Mouse (Mus musculus): ENCODE data around the gene Rasl11a.

Rasl11a gene

DNA sequence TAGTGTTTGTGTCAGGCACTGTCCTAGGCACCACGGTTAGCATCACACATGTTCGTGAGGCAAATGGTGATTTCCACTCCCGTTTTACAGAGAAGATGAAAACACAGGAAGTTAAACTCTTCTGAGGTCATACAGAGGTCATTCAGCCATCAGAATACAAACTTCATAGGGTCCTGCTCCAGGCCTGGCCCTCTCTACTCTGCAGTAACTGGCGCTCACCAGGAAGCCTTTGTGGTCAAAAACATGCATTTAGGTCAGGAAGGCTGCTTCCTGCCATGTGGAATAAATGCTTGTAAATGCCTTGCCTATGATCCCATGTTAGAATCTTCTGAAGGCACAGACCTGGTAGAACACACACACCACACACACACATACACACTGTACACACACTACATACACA lies 20.6 kb downstream of the Rasl11a start:
- no peak for TF ChIP-seq GATA4 (IDR thresholded peaks at IDR 0.05; ENCODE audit: insufficient replicate concordance, low read length)

DNA sequence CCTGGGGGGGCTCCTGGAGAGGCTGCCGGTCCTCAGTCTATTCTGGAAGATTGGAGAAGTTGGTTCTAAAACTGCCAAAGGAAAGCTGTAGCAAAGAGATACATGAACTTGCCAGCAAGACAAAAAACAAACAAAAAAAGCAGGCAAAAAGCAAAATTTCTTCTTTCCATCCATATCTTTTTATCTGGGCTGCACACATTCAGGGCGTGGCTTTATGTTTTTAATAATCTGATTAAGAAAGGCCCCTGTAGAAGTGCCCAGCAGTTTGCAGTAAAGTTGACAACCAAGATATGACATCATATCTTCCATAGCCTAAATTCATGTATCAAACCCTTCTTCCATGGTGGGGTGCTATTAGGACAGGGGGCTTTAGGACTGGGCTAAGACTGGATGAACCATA lies 21.4 kb downstream of the Rasl11a start:
- TF ChIP-seq GATA4 (IDR thresholded peaks at IDR 0.05; ENCODE audit: insufficient replicate concordance, low read length) = no peak

DNA sequence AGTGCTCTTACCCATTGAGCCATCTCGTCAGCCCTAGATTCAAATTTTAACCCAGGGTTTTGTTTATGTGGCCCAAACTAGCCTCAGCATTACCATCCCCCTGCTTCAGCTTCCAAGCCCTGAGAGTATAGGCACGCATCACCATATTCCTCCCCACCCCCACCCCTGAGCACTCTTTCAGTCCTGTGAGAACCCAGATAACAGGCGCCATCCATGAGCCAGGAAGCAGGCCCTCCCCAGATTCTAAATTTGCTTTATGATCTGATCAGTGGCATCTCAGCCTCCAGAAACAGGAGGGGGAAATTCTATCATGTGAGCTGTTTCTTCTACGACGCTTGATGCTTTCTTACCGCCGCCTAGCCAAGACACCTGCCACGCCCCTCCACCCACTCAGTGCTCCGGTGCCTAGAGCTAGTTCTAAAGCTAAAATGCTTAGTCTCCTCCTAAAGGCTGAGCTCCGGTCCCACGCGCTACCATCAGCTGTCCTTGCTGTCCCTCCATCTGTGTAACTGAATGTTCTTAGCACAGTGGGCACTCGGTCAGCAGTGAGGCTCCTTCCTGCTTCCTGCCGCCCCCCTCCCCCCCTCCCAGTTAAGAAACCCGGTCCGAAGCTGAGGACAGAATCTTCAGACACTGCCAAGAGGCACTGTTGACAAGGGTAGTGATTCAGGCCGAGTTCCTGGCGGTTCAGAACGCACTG lies 22.5 kb downstream of the Rasl11a start:
- TF ChIP-seq GATA4 (IDR thresholded peaks at IDR 0.05; ENCODE audit: insufficient replicate concordance, low read length) = no peak

- no peak for TF ChIP-seq GATA4 (IDR thresholded peaks at IDR 0.05; ENCODE audit: insufficient replicate concordance, low read length)
Observed at GRCm38 (mm10) chr5:146867946-146868314, 23.1 kb downstream of the Rasl11a start.

GRCm38 (mm10) chr5:146872981-146873631 lies 28.2 kb downstream of the Rasl11a start:
- TF ChIP-seq GATA4 (IDR thresholded peaks at IDR 0.05; ENCODE audit: insufficient replicate concordance, low read length) = no peak

DNA sequence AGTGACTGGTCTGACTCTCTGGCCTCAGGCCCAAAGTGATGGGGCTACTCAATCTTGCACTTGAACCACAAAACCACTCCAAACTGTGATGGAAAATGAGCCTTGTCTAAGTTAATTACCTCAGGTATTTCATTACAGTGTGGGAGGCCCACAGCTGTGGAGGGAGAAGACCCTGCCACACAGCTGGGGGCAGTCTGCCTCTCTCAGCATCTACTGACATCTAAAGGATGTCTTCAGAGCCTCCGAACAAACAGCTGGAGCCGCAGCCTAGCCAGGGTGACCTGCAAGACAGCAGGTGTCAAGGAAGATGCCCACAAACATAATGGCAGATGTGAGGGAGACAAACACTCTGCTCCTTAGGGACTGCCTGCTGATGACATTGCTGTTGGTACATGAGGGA lies 31.2 kb downstream of the Rasl11a start:
- TF ChIP-seq GATA4 (IDR thresholded peaks at IDR 0.05; ENCODE audit: insufficient replicate concordance, low read length) = no peak

DNA sequence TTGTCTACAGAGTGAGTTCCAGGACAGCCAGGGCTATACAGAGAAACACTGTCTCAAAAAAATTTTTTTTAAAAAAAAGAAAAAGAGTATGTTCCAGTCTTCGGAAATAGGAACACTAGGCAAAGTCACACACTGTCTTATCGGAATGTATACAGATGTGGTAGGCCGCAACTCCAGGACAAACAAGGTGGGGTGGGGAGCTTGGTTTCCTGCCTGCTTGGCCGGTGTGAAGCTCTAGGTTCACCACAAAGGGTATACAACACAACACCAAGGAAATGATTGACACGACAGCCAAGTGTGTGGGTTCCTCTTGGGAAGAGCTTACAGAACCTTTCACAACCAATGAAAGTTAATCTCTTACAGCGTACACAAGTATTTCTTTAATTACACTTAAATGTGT lies 37.4 kb downstream of the Rasl11a start:
- TF ChIP-seq GATA4 (IDR thresholded peaks at IDR 0.05; ENCODE audit: insufficient replicate concordance, low read length) = no peak

- TF ChIP-seq GATA4 (IDR thresholded peaks at IDR 0.05; ENCODE audit: insufficient replicate concordance, low read length) = no peak
Observed at GRCm38 (mm10) chr5:146883053-146883452, 38.2 kb downstream of the Rasl11a start.

DNA sequence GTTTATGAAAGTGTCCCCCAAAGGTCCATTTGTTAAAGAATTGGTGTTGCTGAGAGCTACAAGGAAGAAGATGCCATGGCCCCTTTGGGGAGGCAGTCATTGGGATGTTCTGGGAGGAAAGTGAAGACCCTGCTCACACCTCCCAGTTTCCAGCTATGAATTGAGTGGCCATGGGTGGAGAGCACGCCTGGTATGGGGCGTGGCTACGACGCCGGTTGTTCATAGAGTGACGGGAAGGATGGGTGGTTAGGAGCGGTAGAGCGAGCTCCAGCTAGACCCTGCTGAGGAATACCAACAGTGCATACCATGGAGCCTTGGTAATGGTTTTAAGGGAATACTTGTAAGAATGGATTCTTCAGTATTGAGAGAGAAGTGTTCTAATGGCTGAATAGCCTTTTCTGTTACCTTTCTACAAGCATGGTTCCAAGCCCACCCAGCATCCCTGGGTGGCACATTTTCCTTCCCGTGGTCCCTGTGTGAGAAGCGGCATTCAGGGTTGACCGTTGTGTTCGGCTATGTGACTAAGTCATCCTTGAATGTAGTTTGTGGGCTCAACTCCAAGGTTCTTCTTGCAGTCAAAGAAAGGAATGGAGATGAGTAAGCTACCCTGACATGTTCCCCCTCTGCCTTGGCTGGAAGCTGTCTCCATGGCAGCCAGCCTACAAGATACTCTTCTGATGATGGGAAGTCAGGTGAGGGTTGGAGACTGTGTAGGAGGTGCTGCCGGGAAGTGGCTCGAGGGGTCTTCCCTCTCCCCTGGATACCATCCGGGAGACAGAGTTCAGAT lies 38.8 kb downstream of the Rasl11a start:
- TF ChIP-seq GATA4 (IDR thresholded peaks at IDR 0.05; ENCODE audit: insufficient replicate concordance, low read length) = no peak

DNA sequence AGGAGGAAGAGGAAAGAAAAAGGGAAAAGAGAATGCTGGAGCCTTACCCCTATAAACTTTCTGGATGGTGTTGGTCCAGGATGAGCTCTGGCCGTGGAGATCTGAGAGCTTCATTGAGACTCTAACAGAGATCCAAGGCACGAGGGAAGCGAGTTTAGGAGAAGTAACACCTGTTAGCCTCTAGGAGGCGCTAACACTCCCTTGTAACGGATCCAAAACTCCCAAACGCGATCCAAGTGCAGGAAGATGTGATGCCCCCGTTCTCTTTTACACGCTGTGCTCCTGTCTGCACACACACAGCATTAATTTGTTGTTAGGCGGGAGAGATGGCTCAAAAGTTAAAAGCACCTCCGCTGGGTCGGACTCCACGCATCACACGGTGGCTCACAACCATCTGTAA lies 46.3 kb downstream of the Rasl11a start:
- no peak for TF ChIP-seq GATA4 (IDR thresholded peaks at IDR 0.05; ENCODE audit: insufficient replicate concordance, low read length)

DNA sequence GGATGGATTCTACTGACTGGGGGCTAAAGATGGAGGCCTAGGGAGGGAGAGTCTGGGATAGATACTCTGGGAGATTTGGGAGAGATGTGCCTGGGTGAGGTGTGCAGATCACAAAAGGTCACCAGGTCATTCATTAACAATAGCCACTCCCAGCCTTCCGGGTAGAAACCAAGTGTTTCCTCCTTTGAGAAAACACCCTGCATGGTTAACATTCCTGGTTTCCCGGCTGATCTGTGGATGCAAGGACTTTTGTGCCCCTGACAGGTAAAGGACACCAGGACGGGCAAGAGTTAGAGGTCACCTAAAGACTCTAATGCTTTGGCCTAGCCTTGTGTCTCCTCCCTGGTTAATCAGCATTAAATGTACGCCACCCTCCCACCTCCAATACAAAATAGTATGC lies 48.0 kb downstream of the Rasl11a start:
- no peak for TF ChIP-seq GATA4 (IDR thresholded peaks at IDR 0.05; ENCODE audit: insufficient replicate concordance, low read length)

DNA sequence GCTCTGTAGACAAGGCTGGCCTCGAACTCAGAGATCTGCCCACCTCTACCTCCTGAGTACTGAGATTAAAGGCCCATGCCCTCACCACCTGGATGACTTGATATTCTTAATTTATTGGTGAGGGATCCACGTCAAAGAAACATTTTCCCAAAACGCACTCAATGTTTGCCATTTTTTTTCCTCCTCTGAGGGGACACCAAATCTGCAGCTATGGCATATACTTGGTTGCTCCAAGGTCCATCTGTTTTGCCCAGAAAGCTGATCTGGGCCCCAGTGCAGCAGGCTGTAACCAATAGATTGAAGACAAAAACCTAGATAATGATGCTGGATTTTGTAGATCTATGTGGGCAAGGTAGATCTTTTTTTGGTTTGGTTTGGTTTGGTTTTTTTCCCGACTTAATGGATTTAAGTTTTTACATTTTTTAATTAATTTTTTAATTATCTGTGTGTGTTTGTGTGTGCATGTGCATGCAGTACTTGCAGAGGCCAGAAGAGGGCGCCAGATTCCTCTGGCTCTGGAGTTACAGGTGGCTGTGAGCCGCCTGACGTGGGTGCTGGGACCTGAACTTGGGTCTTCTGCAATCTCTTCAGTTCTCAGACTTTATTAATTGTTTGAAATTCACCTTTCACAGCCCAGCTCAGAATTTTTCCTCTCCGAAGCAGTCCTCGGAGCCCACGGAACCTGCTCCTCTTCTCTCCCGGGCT lies 48.8 kb downstream of the Rasl11a start:
- no peak for TF ChIP-seq GATA4 (IDR thresholded peaks at IDR 0.05; ENCODE audit: insufficient replicate concordance, low read length)

- TF ChIP-seq GATA4 (IDR thresholded peaks at IDR 0.05; ENCODE audit: insufficient replicate concordance, low read length) = no peak
Observed at GRCm38 (mm10) chr5:146896973-146897372, 52.1 kb downstream of the Rasl11a start.

Data from liver, adult (tissue).